16 mouse cellular contexts compared by ENCODE assay signal in the genomic region with DNA sequence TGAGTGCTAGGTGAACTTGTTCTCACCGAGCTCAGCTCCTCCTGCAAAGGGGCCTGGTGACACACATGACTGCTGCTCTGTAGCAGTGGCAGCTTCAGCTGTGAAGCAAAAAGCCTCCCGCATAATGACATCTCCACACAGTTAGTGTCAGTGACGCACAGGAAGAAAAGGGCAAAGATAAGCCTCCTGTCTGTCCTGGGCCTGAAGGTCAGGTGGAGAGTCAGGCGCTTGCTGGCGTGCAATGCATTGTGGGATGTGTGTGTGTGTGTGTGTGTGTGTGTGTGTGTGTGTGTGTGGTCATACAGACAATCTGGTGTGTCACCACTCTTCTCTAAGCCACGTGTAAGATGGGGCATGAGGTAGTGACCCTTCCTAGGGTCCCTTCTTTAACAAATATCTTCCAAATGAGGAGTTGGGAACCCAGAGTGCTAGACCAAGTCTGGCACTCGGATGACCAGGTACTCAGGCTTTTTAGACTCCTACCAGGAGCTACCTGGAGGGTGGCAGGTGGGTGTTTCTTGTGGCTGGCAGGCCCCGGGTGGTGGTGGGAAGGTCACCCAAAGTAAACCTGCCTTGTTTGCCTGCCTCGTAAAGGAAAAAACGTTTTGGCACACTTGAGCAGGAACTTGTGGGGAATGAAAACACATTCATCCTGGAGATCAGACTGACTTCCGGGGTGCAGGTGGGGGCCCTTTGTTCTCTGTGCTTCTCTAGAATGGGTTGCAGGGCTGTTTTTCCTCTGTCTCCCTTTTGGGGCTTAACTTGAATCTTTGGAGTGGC. TPM values are rescaled to one million over a fixed set of nuclear protein-coding genes. Genes with fewer than 3 reads are reported as not detected.
A peak's percentile ranks its signal among the peaks of the same experiment; 100 is the strongest.
DNase-seq lines count a peak whose midpoint lies in the region; ATAC-seq and TF ChIP-seq lines count a peak whose summit lies in the region.
"Had no signal": no experiment of that assay in that cellular context is flagged by ENCODE, and none has a peak within 500 bp of the region (broad histone marks: within the 10 kb centered on the region; RNA-seq: fewer than 3 reads in every experiment).

No protein-coding gene starts in this region.

- no peak for TF ChIP-seq CTCF in liver, postnatal 0 days (IDR thresholded peaks at IDR 0.05; ENCODE audit: low read depth)
- no peak for TF ChIP-seq CTCF in stomach, postnatal 0 days (IDR thresholded peaks at IDR 0.05; ENCODE audit: low read depth)

- ATAC-seq in liver, embryonic 11.5 days (replicated peaks; ENCODE audit: low FRiP score) = no peak; the same call in 1 of the 2 replicates
- peak; percentile 79 for ATAC-seq in liver, postnatal 0 days
- peak; percentile 36; the same call in 1 of the 2 replicates for ATAC-seq in stomach, postnatal 0 days (ENCODE audit: low FRiP score, low TSS enrichment)
- ATAC-seq: forebrain, postnatal 0 days; midbrain, embryonic 16.5 days had no signal

- TF ChIP-seq EP300 in liver, postnatal 0 days (IDR thresholded peaks at IDR 0.05; ENCODE audit: low read depth) = no peak
- no peak for TF ChIP-seq EP300 in stomach, postnatal 0 days (optimal IDR thresholded peaks at IDR 0.05)

- no peaks in the 10 kb centered on the region for H3K36me3 ChIP-seq in liver, embryonic 11.5 days (ENCODE audit: control insufficient read depth, insufficient read depth, low read length)
- H3K36me3 ChIP-seq in liver, postnatal 0 days (replicated peaks; ENCODE audit: insufficient read depth, low read length) = no peaks in the 10 kb centered on the region
- H3K36me3 ChIP-seq in stomach, postnatal 0 days (ENCODE audit: control insufficient read depth, insufficient read depth, low read length) = no peaks in the 10 kb centered on the region
- H3K36me3 ChIP-seq: hindbrain, embryonic 13.5 days; neural tube, embryonic 13.5 days had no signal

- intact Hi-C loops in left cerebral cortex, postnatal 10 days (cut with DNase I) = no loop called here

- peaks cover 11% of the 10 kb centered on the region; the same call in 1 of the 2 replicates for H3K4me1 ChIP-seq in liver, embryonic 11.5 days (replicated peaks; ENCODE audit: control insufficient read depth, insufficient read depth, low read length)
- peaks cover 7% of the 10 kb centered on the region for H3K4me1 ChIP-seq in liver, postnatal 0 days (ENCODE audit: insufficient read depth)
- no peaks in the 10 kb centered on the region for H3K4me1 ChIP-seq in stomach, postnatal 0 days (replicated peaks; ENCODE audit: control insufficient read depth, insufficient read depth)

- H3K9me3 ChIP-seq in liver, embryonic 11.5 days (ENCODE audit: control insufficient read depth, low read length) = no peaks in the 10 kb centered on the region
- H3K9me3 ChIP-seq in liver, postnatal 0 days (ENCODE audit: low read length) = no peaks in the 10 kb centered on the region
- no peaks in the 10 kb centered on the region for H3K9me3 ChIP-seq in stomach, postnatal 0 days (ENCODE audit: control insufficient read depth, low read length)
- H3K9me3 ChIP-seq: hindbrain, embryonic 13.5 days; neural tube, embryonic 13.5 days had no signal

- H3K4me3 ChIP-seq in liver, embryonic 11.5 days (ENCODE audit: low read depth, low read length) = no peak overlapping the region
- no peak overlapping the region for H3K4me3 ChIP-seq in liver, postnatal 0 days (ENCODE audit: low read depth, low read length)
- no peak overlapping the region for H3K4me3 ChIP-seq in stomach, postnatal 0 days (ENCODE audit: low read depth, low read length)
- H3K4me3 ChIP-seq: hindbrain, embryonic 13.5 days; neural tube, embryonic 13.5 days had no signal

- H3K9ac ChIP-seq in liver, embryonic 11.5 days (ENCODE audit: low read depth, low read length) = no peak overlapping the region
- H3K9ac ChIP-seq in liver, postnatal 0 days (replicated peaks) = no peak overlapping the region
- H3K9ac ChIP-seq in stomach, postnatal 0 days (ENCODE audit: low read length) = no peak overlapping the region
- H3K9ac ChIP-seq: forebrain, postnatal 0 days; hindbrain, embryonic 13.5 days; liver, embryonic 14.5 days; neural tube, embryonic 13.5 days had no signal

- DNase-seq in liver = peak; percentile 27
- DNase-seq in liver, embryonic 11.5 days (ENCODE audit: low spot score) = no peak
- DNase-seq in adrenal gland, postnatal 14 days = peak; percentile 84
- peak; percentile 59 for DNase-seq in liver, postnatal 0 days
- DNase-seq in stomach, postnatal 0 days (ENCODE audit: low spot score) = peak; percentile 74
- DNase-seq in thymus, postnatal 0 days (ENCODE audit: low spot score) = no peak
- DNase-seq in left cerebral cortex, postnatal 10 days (ENCODE audit: extremely low spot score in 1 of 2, low spot score in 2 of 2) = no peak
- no peak for DNase-seq in embryo, embryonic 9.5 days (ENCODE audit: extremely low spot score)
- DNase-seq: cerebellum, postnatal 14 days; forebrain, postnatal 0 days; gastrocnemius, postnatal 36 days; thymus, postnatal 14 days had no signal

- no peak overlapping the region for H3K4me2 ChIP-seq in liver, embryonic 11.5 days
- H3K4me2 ChIP-seq in liver, postnatal 0 days (ENCODE audit: low read depth, low read length) = no peak overlapping the region
- no peak overlapping the region for H3K4me2 ChIP-seq in stomach, postnatal 0 days (replicated peaks; ENCODE audit: low read depth)
- H3K4me2 ChIP-seq: hindbrain, embryonic 13.5 days; neural tube, embryonic 13.5 days had no signal

- WGBS in liver, embryonic 11.5 days = 41% methylated on average over 11 of the region's 11 CpGs
- WGBS in liver, postnatal 0 days (ENCODE audit: insufficient replicate concordance) = 41% methylated on average over 11 of the region's 11 CpGs
- WGBS in stomach, postnatal 0 days = 50% methylated on average over 11 of the region's 11 CpGs

- peaks cover 8% of the 10 kb centered on the region for H3K27me3 ChIP-seq in liver, embryonic 11.5 days (replicated peaks; ENCODE audit: control insufficient read depth, insufficient read depth, low read length)
- H3K27me3 ChIP-seq in liver, postnatal 0 days (ENCODE audit: insufficient read depth, low read length) = peaks cover 14% of the 10 kb centered on the region
- H3K27me3 ChIP-seq in stomach, postnatal 0 days (ENCODE audit: control insufficient read depth, insufficient read depth, low read length) = no peaks in the 10 kb centered on the region

- no peak overlapping the region for H3K27ac ChIP-seq in liver, embryonic 11.5 days (ENCODE audit: low read depth, low read length)
- H3K27ac ChIP-seq in liver, postnatal 0 days (ENCODE audit: low read depth) = no peak overlapping the region
- H3K27ac ChIP-seq in stomach, postnatal 0 days (replicated peaks) = peak overlapping the region; percentile 61
- H3K27ac ChIP-seq: hindbrain, embryonic 13.5 days; liver, embryonic 14.5 days; neural tube, embryonic 13.5 days had no signal

RNA-seq across cellular contexts. Expression of a gene that starts 3.7 kb away (rescaled TPM):
- 5.7 and 6.1 TPM in 2 replicates for polyA plus RNA-seq in liver, embryonic 11.5 days (2014; fragmentation: Nextera tagmentation; extraction: Ambion mirVana)
- total RNA-seq in adrenal gland, postnatal 14 days (2021) = 11.7 and 12.6 TPM in 2 replicates
- polyA plus RNA-seq in liver, postnatal 0 days (2015; fragmentation: Nextera tagmentation; extraction: Ambion mirVana) = 0.63 TPM in 2 replicates
- polyA plus RNA-seq in stomach, postnatal 0 days (2015; fragmentation: Nextera tagmentation; extraction: Ambion mirVana) = 13.2 and 15.6 TPM in 2 replicates
- 1.5 TPM in 2 replicates for polyA plus RNA-seq in thymus, postnatal 0 days (2015; fragmentation: Nextera tagmentation; extraction: Ambion mirVana)
- total RNA-seq in left cerebral cortex, postnatal 10 days (2021) = 1 to 10 TPM; 7.8 to 8.6 TPM

RNA-seq across cellular contexts. Expression of a gene that starts 52.3 kb away (rescaled TPM):
- polyA plus RNA-seq in liver, embryonic 11.5 days (2014; fragmentation: Nextera tagmentation; extraction: Ambion mirVana) = 81.4 and 85.9 TPM in 2 replicates
- total RNA-seq in adrenal gland, postnatal 14 days (2021) = 56.4 and 79.0 TPM in 2 replicates
- 13.9 and 15.9 TPM in 2 replicates for polyA plus RNA-seq in liver, postnatal 0 days (2015; fragmentation: Nextera tagmentation; extraction: Ambion mirVana)
- polyA plus RNA-seq in stomach, postnatal 0 days (2015; fragmentation: Nextera tagmentation; extraction: Ambion mirVana) = 18.6 and 23.2 TPM in 2 replicates
- polyA plus RNA-seq in thymus, postnatal 0 days (2015; fragmentation: Nextera tagmentation; extraction: Ambion mirVana) = 70.9 and 81.0 TPM in 2 replicates
- 100 to 1,000 TPM; 251 to 255 TPM for total RNA-seq in left cerebral cortex, postnatal 10 days (2021)

Comparison
In these comparisons a context has a peak if more than half of its experiments do, and no peak if none do; other contexts are left out.
1. DNase-seq: peak in liver (single experiment), adrenal gland, postnatal 14 days (single experiment), liver, postnatal 0 days (single experiment) and stomach, postnatal 0 days (single experiment); none in liver, embryonic 11.5 days (single experiment), thymus, postnatal 0 days (single experiment), left cerebral cortex, postnatal 10 days (0 of 2) and embryo, embryonic 9.5 days (single experiment).